Comparison of ENCODE assay signal across 8 mouse cellular contexts in genomic region chr7:3644672-3645487, GRCm38 (mm10). TPM values are rescaled to one million over a fixed set of nuclear protein-coding genes. Genes with fewer than 3 reads are reported as not detected.
DNase-seq lines count a peak whose midpoint lies in the region; ATAC-seq and TF ChIP-seq lines count a peak whose summit lies in the region.

Gene Cnot3, plus strand, starts transcription at chr7:3645268.

- WGBS in cerebellum, adult 2 months, result under 1% methylated on average over 58 of the region's 58 CpGs
- WGBS in forebrain, postnatal 0 days, result 2% methylated on average over 57 of the region's 58 CpGs
- under 1% methylated on average over 53 of the region's 58 CpGs for WGBS in lung, embryonic 15.5 days

- DNase-seq in MEL (ENCODE audit: low read depth, low spot score), result peak; percentile 100
- peak; percentile 98 to 100 for DNase-seq in cerebellum, adult 2 months
- DNase-seq in forebrain, postnatal 0 days, result peak; percentile 100
- DNase-seq in heart, postnatal 4 days, result peak; percentile 98
- peak; percentile 100 for DNase-seq in layer of hippocampus, adult 8-10 months (ENCODE audit: low spot score in 2 of 2)
- peak; percentile 100 for DNase-seq in ovary, adult 18-20 months (ENCODE audit: low spot score)
- DNase-seq in thymus, postnatal 0 days (ENCODE audit: low spot score), result peak; percentile 99

- peak within 1 kb of the TSS; percentile 100 for H3K27ac ChIP-seq in MEL (ENCODE audit: control insufficient read depth, low read depth, low read length)
- peak within 1 kb of the TSS; percentile 84 for H3K27ac ChIP-seq in cerebellum, adult 2 months (ENCODE audit: insufficient read depth, low read length)
- H3K27ac ChIP-seq in forebrain, postnatal 0 days (ENCODE audit: low read depth, low read length), result peak within 1 kb of the TSS; percentile 97
- peak within 1 kb of the TSS; percentile 98 for H3K27ac ChIP-seq in lung, embryonic 15.5 days

- peaks cover 1 to 37% of the 10 kb centered on the region in 2 experiments; a peak in 3 of 4 replicates for H3K36me3 ChIP-seq in MEL (ENCODE audit: control insufficient read depth in 1 of 2, insufficient read depth in 2 of 2, low read length in 2 of 2)
- peaks cover 13% of the 10 kb centered on the region for H3K36me3 ChIP-seq in forebrain, postnatal 0 days (ENCODE audit: insufficient read depth)
- H3K36me3 ChIP-seq in lung, embryonic 15.5 days, result peaks cover 29% of the 10 kb centered on the region

- peak in 1 of 2 experiments; percentile 18; a peak in 1 of 4 replicates for TF ChIP-seq EP300 in MEL (IDR thresholded peaks at IDR 0.05; ENCODE audit: low read depth in 1 of 2, low read length in 2 of 2)

- H3K79me2 ChIP-seq in MEL (ENCODE audit: control insufficient read depth, insufficient read depth, low read length, poor library complexity), result peaks cover 39% of the 10 kb centered on the region

- TF ChIP-seq CTCF in MEL (IDR thresholded peaks at IDR 0.05 in 2 of 3, conservative IDR thresholded peaks at IDR 0.05 in 1 of 3; ENCODE audit: control insufficient read depth in 1 of 3, insufficient read depth in 1 of 3, low read depth in 2 of 3, low read length in 3 of 3, poor library complexity in 1 of 3, severe bottlenecking in 1 of 3), result no peak
- no peak for TF ChIP-seq CTCF in cerebellum, adult 2 months (IDR thresholded peaks at IDR 0.05; ENCODE audit: borderline replicate concordance, insufficient read depth, low read depth, low read length)
- no peak for TF ChIP-seq CTCF in forebrain, postnatal 0 days (IDR thresholded peaks at IDR 0.05; ENCODE audit: low read depth)

- H3K4me2 ChIP-seq in forebrain, postnatal 0 days (ENCODE audit: low read depth), result peak within 1 kb of the TSS; percentile 74
- peak within 1 kb of the TSS; percentile 78 for H3K4me2 ChIP-seq in lung, embryonic 15.5 days

- peak within 1 kb of the TSS; percentile 79 to 89 for H3K4me3 ChIP-seq in MEL (ENCODE audit: control insufficient read depth in 1 of 2, insufficient read depth in 1 of 2, low read depth in 2 of 2, low read length in 2 of 2)
- H3K4me3 ChIP-seq in cerebellum, adult 2 months (replicated peaks; ENCODE audit: insufficient read depth, low read depth, low read length), result peak within 1 kb of the TSS; percentile 79
- peak within 1 kb of the TSS; percentile 92 for H3K4me3 ChIP-seq in forebrain, postnatal 0 days (ENCODE audit: low read depth, low read length)
- H3K4me3 ChIP-seq in lung, embryonic 15.5 days, result peak within 1 kb of the TSS; percentile 88

- ATAC-seq in forebrain, postnatal 0 days, result peak; percentile 96
- ATAC-seq in lung, embryonic 15.5 days (ENCODE audit: borderline replicate concordance, extremely low read depth, low FRiP score, low TSS enrichment), result peak; percentile 98

- TF ChIP-seq POLR2A in MEL (IDR thresholded peaks at IDR 0.05; ENCODE audit: control insufficient read depth in 1 of 2, insufficient read depth in 1 of 2, low read depth in 1 of 2, low read length in 2 of 2, poor library complexity in 1 of 2), result peak; percentile 36 to 76; a peak in 3 of 4 replicates
- peak; percentile 66; the same call in 1 of the 2 replicates for TF ChIP-seq POLR2A in cerebellum, adult 2 months (IDR thresholded peaks at IDR 0.05; ENCODE audit: borderline replicate concordance, insufficient read depth, low read length)

- TF ChIP-seq RAD21 in MEL (IDR thresholded peaks at IDR 0.05; ENCODE audit: low read depth, low read length), result no peak

- no peaks in the 10 kb centered on the region for H3K9me3 ChIP-seq in MEL (replicated peaks; ENCODE audit: insufficient read depth, low read length)
- H3K9me3 ChIP-seq in forebrain, postnatal 0 days (ENCODE audit: low read length), result no peaks in the 10 kb centered on the region
- no peaks in the 10 kb centered on the region for H3K9me3 ChIP-seq in lung, embryonic 15.5 days

- peak within 1 kb of the TSS; percentile 93 for H3K9ac ChIP-seq in MEL (ENCODE audit: control insufficient read depth, low read depth, low read length, poor library complexity, severe bottlenecking)
- H3K9ac ChIP-seq in forebrain, postnatal 0 days, result peak within 1 kb of the TSS; percentile 94
- peak within 1 kb of the TSS; percentile 99 for H3K9ac ChIP-seq in lung, embryonic 15.5 days

- no peaks in the 10 kb centered on the region for H3K27me3 ChIP-seq in MEL (ENCODE audit: control insufficient read depth in 1 of 2, insufficient read depth in 2 of 2, low read length in 2 of 2)
- H3K27me3 ChIP-seq in cerebellum, adult 2 months (ENCODE audit: control insufficient read depth, insufficient read depth, low read length), result no peaks in the 10 kb centered on the region
- H3K27me3 ChIP-seq in forebrain, postnatal 0 days (ENCODE audit: insufficient read depth, low read length), result no peaks in the 10 kb centered on the region
- no peaks in the 10 kb centered on the region for H3K27me3 ChIP-seq in lung, embryonic 15.5 days

- H3K4me1 ChIP-seq in MEL (ENCODE audit: control insufficient read depth in 1 of 2, insufficient read depth in 2 of 2, low read length in 2 of 2), result peaks cover 3 to 36% of the 10 kb centered on the region in 2 experiments
- H3K4me1 ChIP-seq in cerebellum, adult 2 months (ENCODE audit: control insufficient read depth, insufficient read depth, low read length), result peaks cover 10% of the 10 kb centered on the region; the same call in 1 of the 2 replicates
- H3K4me1 ChIP-seq in forebrain, postnatal 0 days (ENCODE audit: insufficient read depth), result peaks cover 21% of the 10 kb centered on the region
- H3K4me1 ChIP-seq in lung, embryonic 15.5 days, result peaks cover 33% of the 10 kb centered on the region

TF ChIP-seq in MEL, 35 proteins besides CTCF, POLR2A, EP300 and RAD21:
- no peak for TF ChIP-seq RCOR1 (IDR thresholded peaks at IDR 0.05; ENCODE audit: low read depth, low read length)
- TF ChIP-seq ELF1 (IDR thresholded peaks at IDR 0.05; ENCODE audit: low read depth, low read length), result peak; percentile 90
- no peak for TF ChIP-seq JUND (IDR thresholded peaks at IDR 0.05; ENCODE audit: low read depth, low read length)
- peak; percentile 34; the same call in 1 of the 2 replicates for TF ChIP-seq ZMIZ1 (IDR thresholded peaks at IDR 0.05; ENCODE audit: low read depth, low read length)
- 0 out of 2 replicates have a peak, but pooled peaks have one; percentile 52 for TF ChIP-seq KAT2A (conservative IDR thresholded peaks at IDR 0.05; ENCODE audit: low read depth, low read length)
- TF ChIP-seq MAZ (IDR thresholded peaks at IDR 0.05; ENCODE audit: low read depth, low read length), result peak; percentile 63; the same call in 1 of the 2 replicates
- TF ChIP-seq NELFE (IDR thresholded peaks at IDR 0.05; ENCODE audit: low read depth, low read length), result peak; percentile 72
- peak; percentile 37; the same call in 1 of the 2 replicates for TF ChIP-seq TCF12 (IDR thresholded peaks at IDR 0.05; ENCODE audit: low read depth, low read length)
- TF ChIP-seq MXI1 (IDR thresholded peaks at IDR 0.05; ENCODE audit: low read depth, low read length), result peak; percentile 8
- peak; percentile 75 for TF ChIP-seq HCFC1 (IDR thresholded peaks at IDR 0.05; ENCODE audit: low read depth, low read length)
- TF ChIP-seq POLR2AphosphoS5 (IDR thresholded peaks at IDR 0.05; ENCODE audit: borderline replicate concordance, low read depth, low read length), result no peak
- no peak; the same call in 1 of the 2 replicates for TF ChIP-seq GATA1 (IDR thresholded peaks at IDR 0.05; ENCODE audit: low read depth, low read length)
- TF ChIP-seq TAL1 (IDR thresholded peaks at IDR 0.05; ENCODE audit: low read length), result no peak
- peak; percentile 38; the same call in 1 of the 2 replicates for TF ChIP-seq TBP (IDR thresholded peaks at IDR 0.05; ENCODE audit: low read depth, low read length)
- peak; percentile 38; the same call in 1 of the 2 replicates for TF ChIP-seq NRF1 (IDR thresholded peaks at IDR 0.05; ENCODE audit: insufficient read depth, low read depth, low read length, poor library complexity, severe bottlenecking)
- no peak for TF ChIP-seq MAFK (IDR thresholded peaks at IDR 0.05; ENCODE audit: borderline replicate concordance, low read depth, low read length)
- TF ChIP-seq CHD2 (IDR thresholded peaks at IDR 0.05; ENCODE audit: low read length), result peak; percentile 92
- TF ChIP-seq USF2 (IDR thresholded peaks at IDR 0.05; ENCODE audit: borderline replicate concordance in 1 of 2, insufficient read depth in 1 of 2, low read depth in 1 of 2, low read length in 2 of 2), result no peak
- TF ChIP-seq GABPA (IDR thresholded peaks at IDR 0.05; ENCODE audit: low read depth, low read length), result no peak
- TF ChIP-seq MAX (IDR thresholded peaks at IDR 0.05; ENCODE audit: low read length), result no peak

RNA-seq across cellular contexts. Expression of gene Cnot3, which starts in this region (rescaled TPM):
- 16.9 and 17.4 TPM in 2 replicates for total RNA-seq in MEL (2012; rRNA removed)
- 100 to 1,000 TPM in 1 of 2 experiments, 10 to 100 TPM in 1; 86.6 to 118 TPM for polyA plus RNA-seq in MEL (2012; ENCODE audit: insufficient read depth in 1 of 2, insufficient read length in 2 of 2, low read depth in 1 of 2, low replicate concordance in 2 of 2, missing spikeins in 1 of 2)
- polyA plus RNA-seq in cerebellum, adult 2 months (2012; rRNA removed), result 60.9 and 61.1 TPM in 2 replicates
- 13.1 and 19.8 TPM in 2 replicates for total RNA-seq in forebrain, postnatal 0 days (2014; rRNA removed)
- polyA plus RNA-seq in forebrain, postnatal 0 days (2015; fragmentation: Nextera tagmentation; extraction: Ambion mirVana), result 26.7 and 35.4 TPM in 2 replicates
- 10 to 100 TPM; 37.9 to 38.3 TPM for total RNA-seq in heart, postnatal 4 days (2021)
- total RNA-seq in layer of hippocampus, adult 8-10 months (2022), result 10 to 100 TPM; 49.6 to 68.5 (median 58.8) TPM
- 51.4 TPM in 2 replicates for polyA plus RNA-seq in lung, embryonic 15.5 days (2015; fragmentation: Nextera tagmentation; extraction: Ambion mirVana)
- polyA plus RNA-seq in thymus, postnatal 0 days (2015; fragmentation: Nextera tagmentation; extraction: Ambion mirVana), result 42.6 and 44.5 TPM in 2 replicates

Comparison
In these comparisons a context has a peak if more than half of its experiments do, and no peak if none do; other contexts are left out.
1. Peak in every context shown above with its lines: DNase-seq, ATAC-seq, H3K4me3 ChIP-seq and H3K27ac ChIP-seq.